Mouse (Mus musculus) heart, embryonic 12.5 days (tissue): Measurements from ENCODE around the gene Blzf1. TPM values are rescaled to one million over a fixed set of nuclear protein-coding genes. Genes with fewer than 3 reads are reported as not detected.

Experiments used
- polyA plus RNA-seq: library from polyadenylated mRNA; unstranded; fragments of >200 nt; fragmentation: Nextera tagmentation; extraction: Ambion mirVana; gene quantifications from 2 replicates; pipeline ENCODE4 v1.2.1, GENCODE M21; 2016

Gene Blzf1
- polyA plus RNA-seq, 1 experiment from 2014 or later = 28.0 TPM

Other genes with a start within 250 kb of the Blzf1 start
- gene Sell, start 245.5 kb downstream of the Blzf1 start, polyA plus RNA-seq = not detected in 2 replicates
- 0.06 TPM in 1 of 2 replicates, not detected in the other for gene Selp, start 192.2 kb downstream of the Blzf1 start, polyA plus RNA-seq
- 0.55 and 0.87 TPM in 2 replicates for gene F5, start 155.7 kb downstream of the Blzf1 start, polyA plus RNA-seq
- gene Slc19a2, start 58.4 kb downstream of the Blzf1 start, polyA plus RNA-seq = 10.9 and 11.0 TPM in 2 replicates
- 9.3 and 9.7 TPM in 2 replicates for gene Ccdc181, start 31.9 kb downstream of the Blzf1 start, polyA plus RNA-seq
- gene Nme7, start 3.4 kb downstream of the Blzf1 start, polyA plus RNA-seq = 17.6 and 17.7 TPM in 2 replicates
- 413 and 416 TPM in 2 replicates for gene Atp1b1, start 150.9 kb upstream of the Blzf1 start, polyA plus RNA-seq